Mouse (Mus musculus): ENCODE data around the gene Cdkn2d.

The Cdkn2d gene

DNA sequence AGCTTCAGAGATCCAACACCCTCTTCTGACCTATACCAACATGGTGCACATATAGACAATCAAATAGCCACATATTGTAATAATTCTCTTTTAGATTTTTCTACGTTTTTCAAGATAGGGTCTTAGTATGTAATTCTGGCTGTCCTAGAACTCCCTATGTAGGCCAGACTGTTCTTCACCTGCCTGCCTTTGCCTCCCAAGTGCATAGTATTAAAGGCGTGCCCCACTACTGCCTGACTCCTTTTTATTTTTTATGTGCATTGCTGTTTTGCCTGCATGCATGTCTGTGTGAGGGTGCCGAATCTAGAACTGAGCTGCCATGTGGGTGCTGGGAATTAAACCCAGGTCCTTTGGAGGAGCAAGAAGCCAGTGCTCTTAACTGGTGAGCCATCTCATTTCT, 1.1 kb upstream of the Cdkn2d start:
- no peak for TF ChIP-seq GATA4 (IDR thresholded peaks at IDR 0.05; ENCODE audit: insufficient replicate concordance, low read length)

DNA sequence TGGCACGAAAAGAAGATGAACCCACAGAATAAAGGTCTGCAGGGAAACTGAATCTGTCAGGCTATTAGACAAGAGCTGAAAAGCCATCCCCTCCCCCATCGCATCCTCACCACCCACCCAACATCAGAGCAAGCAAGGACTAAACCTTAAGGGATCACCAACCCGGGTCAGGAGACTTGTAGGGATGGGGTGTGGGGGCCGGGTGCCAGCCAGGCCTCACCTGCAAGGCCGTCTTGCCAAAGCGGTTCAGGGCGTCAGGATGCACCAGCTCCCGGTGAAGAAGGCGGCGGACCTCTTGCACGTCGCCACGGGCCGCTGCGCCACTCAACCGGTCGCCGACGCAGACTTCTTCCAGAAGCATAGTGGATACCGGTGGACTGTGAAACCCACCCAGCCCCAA, 618 bp downstream of the Cdkn2d start:
- TF ChIP-seq GATA4 (IDR thresholded peaks at IDR 0.05; ENCODE audit: insufficient replicate concordance, low read length), result no peak

DNA sequence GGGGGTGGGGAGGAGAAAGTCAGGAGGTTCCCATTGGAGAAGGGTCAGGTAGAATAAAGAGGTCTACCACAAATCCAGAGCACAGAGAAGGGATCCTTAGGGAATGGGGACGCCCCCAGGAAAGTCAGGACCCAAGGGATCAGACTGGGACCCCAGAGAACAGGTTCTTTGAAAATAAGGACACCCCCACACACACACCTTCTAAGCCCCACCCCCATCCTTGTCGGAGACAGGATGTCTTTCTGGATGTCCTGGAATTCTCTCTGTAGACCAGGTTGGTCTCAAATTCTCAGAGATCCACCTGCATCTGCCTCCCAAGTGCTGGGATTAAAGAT, 1.9 kb downstream of the Cdkn2d start:
- TF ChIP-seq GATA4 (IDR thresholded peaks at IDR 0.05; ENCODE audit: insufficient replicate concordance, low read length), result no peak

DNA sequence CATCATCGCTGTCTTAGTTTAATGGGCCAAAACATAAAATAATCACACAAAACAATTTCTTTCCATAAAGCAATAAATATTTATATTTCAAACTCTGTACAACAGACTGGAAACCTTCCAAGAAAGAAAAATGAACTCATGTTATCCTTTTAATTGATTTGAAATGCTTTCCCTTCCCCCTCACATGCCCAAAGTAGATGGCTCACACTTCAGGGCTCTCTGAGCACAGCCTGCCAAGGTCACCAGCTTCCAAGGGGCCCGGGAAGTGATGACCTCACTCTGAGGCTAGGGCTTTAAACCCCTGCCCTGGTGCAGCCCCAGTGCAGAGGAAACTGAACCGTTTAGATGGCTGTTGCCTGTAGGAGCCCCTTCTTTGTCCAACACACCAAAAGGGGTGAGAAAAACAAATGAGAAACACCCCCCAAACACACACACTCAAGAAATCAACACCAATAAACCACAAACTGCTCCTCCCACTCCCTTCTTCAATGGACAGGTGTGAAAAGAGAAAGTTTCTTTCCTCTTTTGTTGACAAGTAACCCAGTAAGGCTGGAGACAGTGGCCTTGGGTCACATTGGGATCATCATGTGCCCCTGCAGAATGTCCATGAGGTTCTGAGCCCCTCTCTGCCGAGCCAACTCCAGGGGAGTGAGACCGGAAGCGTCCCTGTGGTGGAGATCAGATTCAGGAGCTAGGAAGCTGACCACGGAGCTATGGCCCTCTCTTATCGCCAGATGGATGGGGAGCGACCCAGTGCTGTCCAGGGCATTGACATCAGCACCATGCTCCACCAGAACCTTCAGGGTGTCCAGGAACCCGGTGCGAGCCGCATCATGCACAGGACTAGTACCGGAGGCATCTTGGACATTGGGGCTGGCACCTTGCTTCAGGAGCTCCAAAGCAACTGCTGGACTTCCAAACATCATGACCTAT, 2.5 kb downstream of the Cdkn2d start:
- TF ChIP-seq GATA4 (IDR thresholded peaks at IDR 0.05; ENCODE audit: insufficient replicate concordance, low read length), result no peak

DNA sequence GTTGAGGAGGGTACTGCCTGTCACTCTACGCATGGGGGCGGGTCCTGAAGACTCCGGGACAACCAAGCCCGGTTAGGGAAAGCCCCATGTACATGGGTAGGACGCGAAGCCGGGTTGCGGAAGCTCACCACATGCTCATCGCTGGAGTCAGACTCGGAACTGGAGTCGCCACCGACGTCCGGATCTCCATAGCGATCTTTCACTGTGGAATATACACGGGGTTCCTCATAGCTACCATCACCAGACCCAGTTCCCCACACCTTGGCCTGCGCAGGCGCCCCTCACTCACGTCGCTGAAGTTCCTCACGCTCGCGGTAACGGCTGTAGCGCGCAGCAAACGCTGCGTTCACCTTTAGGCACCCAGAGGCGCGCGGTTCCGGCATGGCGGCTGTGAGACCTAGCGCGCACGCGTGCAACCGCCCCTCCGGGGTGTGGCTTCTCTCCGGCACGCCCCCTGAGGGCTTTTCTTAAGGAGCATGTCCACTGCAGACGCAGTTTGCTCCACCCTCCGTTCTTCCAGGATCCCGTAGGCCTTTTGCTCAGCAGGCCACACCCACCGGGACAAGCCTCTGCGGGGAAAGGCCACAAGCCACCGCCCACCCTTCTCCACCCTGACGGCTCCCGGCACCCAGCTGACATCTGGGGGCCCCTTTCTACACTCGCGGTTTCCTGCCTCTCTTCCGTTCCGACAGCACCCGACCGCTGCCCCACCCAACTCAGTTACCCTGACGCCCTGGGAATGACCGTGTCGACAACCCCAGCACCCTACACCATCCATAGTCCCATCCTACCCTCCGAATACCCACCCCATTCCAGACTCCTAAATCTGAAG, 3.4 kb downstream of the Cdkn2d start, which contains the start of gene Kri1:
TSS of gene Kri1 (minus strand) at position 399 of the 832 bp plus-strand sequence.
- no peak for TF ChIP-seq GATA4 (IDR thresholded peaks at IDR 0.05; ENCODE audit: insufficient replicate concordance, low read length)

DNA sequence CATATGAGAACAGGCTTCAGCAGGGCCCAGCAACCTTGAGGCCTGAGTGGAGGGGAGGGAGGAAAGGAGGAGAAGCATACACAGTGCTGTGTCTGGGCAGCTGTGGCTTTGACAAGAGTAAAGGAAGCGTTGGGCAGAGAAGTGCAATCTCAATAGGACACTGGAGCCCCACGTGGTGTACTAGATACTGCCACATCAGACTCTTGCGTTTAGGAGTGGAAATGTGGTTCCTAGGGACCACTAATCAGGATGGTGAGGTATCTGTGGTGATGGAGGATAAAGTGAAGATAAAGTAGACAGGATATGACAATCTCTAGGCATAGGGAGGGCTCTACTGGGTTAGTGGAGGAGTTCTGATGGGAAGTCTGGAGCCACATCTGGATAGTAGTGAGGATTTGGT, 4.5 kb downstream of the Cdkn2d start:
- TF ChIP-seq GATA4 (IDR thresholded peaks at IDR 0.05; ENCODE audit: insufficient replicate concordance, low read length), result no peak

DNA sequence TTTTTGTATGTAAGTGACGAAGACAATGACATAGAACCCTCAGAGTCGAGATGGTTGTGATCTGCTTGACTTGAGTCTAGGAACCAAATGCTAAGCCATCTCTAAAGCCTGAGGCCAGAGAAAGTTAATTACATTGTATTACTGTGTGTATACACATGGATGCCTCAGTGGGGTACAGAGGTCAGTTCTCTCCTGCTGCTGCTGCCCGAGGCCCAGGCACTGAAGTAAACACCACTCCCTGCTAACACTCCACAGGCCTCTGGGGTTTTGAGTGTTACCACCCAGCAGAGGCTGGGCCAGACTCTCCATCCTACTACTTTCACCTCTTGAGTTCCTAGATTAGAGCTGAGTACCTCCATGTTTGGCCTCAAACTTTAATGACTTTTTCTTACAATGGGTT, 7.2 kb downstream of the Cdkn2d start:
- no peak for TF ChIP-seq GATA4 (IDR thresholded peaks at IDR 0.05; ENCODE audit: insufficient replicate concordance, low read length)

DNA sequence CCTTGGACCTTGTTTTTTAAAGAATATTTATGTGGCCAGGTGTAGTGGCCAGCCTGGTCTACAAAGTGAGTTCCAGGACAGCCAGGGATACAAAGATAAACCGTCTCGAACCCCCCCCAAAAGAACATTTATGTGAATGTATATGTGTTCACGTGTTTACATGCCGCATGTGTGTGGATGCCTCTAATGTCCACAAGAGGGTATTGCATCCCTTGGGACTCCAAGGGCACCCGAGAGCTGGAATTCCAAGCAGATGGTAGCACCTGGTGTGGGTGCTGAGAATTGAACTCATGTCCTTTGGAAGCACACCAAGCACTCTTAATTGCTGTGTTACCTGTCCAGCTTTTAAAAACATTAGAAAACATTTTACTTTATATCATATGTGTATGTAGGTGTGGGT, 7.6 kb downstream of the Cdkn2d start:
- TF ChIP-seq GATA4 (IDR thresholded peaks at IDR 0.05; ENCODE audit: insufficient replicate concordance, low read length), result no peak

DNA sequence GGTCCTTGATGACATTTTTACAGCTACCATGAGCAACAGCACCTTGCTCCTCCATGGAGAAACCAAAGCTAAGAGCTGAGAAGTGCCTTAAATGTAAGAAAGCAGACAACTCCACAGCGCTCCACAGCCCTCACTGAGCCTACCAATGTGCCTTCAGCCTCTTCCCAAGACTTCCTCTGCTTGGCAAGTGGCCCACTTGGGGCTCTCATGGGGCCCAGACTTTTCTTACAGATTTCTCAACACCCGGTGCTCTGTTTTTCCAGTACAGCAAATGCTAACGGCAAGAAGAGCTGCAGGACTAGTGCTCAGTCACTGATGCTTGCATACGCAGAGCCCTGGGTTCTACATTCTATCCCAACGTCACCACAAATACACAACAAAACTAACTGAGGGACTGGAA, 13.4 kb downstream of the Cdkn2d start:
- no peak for TF ChIP-seq GATA4 (IDR thresholded peaks at IDR 0.05; ENCODE audit: insufficient replicate concordance, low read length)

DNA sequence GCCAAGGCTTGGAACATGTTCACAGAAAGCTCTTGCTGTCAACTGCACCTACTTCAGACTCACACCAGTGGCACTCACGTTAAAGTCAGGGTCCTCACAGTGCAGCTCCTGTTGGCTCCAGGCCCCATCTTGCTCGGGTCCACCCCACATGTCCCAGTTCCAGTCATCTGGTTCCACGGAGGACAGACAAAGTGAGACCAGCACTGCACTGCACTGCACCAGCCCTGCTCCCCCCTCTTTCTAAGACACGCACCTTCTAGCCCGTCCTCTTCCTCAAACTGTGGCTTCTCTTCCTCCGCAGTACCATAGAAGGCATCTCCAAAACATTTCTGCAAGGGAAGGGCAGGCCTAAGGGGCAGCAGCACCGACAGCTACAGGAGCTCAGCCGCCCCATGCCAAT, 14.9 kb downstream of the Cdkn2d start:
- no peak for TF ChIP-seq GATA4 (IDR thresholded peaks at IDR 0.05; ENCODE audit: insufficient replicate concordance, low read length)

DNA sequence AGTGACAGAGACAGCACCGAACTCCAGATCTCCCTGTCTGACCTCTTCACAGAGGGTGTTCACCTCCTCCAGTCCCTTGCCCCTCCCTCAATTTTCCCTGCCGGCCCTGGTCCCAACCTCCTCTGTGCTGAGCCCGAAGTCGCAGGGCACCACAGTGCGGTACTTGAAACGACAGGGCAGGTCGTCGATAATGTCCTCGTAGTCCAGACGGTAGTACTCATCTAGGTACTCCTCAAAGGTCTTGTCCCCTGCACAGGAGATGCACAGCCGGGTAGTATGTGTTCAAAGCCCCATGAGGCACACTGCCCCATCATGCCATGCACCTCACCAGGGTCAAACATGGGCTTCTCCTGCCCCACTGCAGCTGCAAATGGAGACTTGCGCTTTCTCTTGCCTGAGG, 15.5 kb downstream of the Cdkn2d start:
- TF ChIP-seq GATA4 (IDR thresholded peaks at IDR 0.05; ENCODE audit: insufficient replicate concordance, low read length), result no peak

DNA sequence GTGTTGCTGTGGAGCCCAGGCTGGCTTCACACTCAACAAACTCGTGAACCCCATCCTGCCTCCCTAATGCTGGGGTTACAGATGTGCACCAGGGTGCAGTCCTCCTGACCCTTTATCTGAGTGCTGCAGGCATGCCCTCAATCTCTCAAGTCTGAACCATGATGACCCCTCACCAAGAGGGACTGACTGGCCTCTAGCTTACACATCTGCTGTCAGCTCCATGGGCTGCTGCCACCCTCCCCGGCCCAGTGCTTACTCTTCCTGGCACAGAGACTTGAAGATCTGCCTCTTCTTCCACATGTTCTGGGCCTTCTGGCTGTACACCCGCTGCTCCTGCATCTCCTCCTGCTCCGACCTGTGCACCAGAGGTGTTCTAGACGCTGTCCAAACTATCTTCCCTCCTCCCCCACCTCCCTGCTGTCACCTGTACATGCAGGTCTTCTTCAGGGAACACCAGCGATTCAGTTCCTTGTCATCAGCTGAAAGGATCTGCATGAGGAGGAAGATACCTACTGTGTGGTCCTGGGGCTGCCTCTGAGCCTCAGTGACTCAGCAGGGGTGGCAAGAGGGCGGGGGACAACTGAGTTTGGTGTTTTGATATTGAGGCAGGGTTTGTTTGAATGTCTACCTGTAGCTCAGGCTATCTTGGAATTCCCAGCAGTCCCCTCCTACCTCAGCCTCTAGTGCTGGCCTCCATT, 16.0 kb downstream of the Cdkn2d start:
- TF ChIP-seq GATA4 (IDR thresholded peaks at IDR 0.05; ENCODE audit: insufficient replicate concordance, low read length), result no peak

DNA sequence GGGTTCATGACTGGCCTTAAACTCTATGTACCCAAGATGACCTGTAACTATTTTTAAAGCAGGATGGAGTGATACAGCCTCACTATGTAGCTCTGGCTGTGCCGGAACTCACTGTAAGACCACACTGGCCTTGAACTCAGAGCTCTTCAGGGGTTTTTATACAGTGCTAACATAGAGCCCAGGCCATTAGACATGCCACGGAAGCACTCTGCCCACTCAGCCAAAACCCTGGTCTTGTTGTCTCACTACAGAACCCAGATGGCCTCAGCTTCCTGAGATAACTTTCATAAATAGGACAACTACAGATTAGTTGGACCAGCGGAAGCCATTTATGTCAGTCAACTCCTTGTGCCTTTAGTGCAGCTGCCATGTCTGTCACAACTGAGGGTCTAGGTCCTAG, 16.9 kb downstream of the Cdkn2d start:
- TF ChIP-seq GATA4 (IDR thresholded peaks at IDR 0.05; ENCODE audit: insufficient replicate concordance, low read length), result no peak

DNA sequence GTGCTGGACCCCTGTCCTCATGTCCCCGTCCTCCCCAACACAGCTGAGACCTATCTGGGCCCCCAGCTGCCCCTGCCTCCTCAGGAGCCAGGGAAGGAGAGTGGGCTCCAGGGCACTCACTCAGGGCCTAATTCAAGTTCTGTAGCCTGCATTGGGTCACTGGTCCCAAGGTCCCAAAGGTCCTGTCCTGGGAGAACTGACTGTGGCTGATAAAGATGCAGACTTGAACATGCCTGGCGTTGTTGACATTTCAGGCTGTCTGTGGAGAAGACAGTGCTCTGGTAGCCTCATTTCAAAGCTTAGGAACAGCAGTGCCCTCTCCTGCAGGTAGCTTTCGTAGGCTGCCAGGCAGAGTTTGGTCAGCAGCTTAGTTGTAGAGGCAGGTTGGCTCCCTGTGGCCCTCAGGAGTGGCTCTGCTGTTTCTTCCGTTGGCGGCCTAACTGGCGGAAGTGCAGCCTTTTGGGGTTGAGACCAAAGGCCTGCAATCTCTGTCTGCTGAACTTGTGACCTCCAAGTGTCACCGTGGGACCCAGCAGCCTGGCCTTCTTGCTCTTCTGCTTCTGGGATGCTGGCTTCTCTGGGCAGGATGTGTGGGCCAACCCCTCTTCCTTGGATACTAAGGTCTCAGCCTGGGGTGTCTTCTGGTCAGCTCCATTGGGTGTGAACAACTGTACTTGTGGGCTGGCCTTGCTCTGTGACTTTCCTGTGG, 17.5 kb downstream of the Cdkn2d start:
- TF ChIP-seq GATA4 (IDR thresholded peaks at IDR 0.05; ENCODE audit: insufficient replicate concordance, low read length), result no peak

DNA sequence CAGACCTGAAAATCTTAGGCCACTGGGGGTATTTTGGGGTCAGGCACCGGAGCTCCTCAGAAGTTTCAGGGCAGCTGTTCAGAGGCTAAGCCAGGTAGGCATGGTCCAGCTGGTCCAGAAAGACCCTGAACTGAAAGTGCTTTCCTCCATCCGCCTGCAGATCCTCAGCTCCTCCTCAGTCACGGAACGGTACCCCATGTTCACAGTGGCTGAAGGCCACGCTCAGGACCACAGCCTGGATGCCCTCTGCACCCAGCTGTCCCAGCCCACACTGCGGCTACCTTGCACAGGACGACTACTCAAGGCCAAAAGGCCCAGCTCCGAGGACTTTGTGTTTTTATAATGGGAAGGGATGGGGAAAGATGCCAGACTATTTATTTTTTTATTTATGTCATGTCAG, 18.1 kb downstream of the Cdkn2d start:
- no peak for TF ChIP-seq GATA4 (IDR thresholded peaks at IDR 0.05; ENCODE audit: insufficient replicate concordance, low read length)

Measured in liver, adult (tissue).